Mouse (Mus musculus) midbrain, embryonic 16.5 days (tissue): ENCODE data around the gene Mat2a. TPM values are rescaled to one million over a fixed set of nuclear protein-coding genes. Genes with fewer than 3 reads are reported as not detected.

Source experiments
- ATAC-seq: fragments of 200-750 bp; cut with Nextera tagmentation; 2 replicates; pipeline ENCODE4 v1.8.0; 2017; ENCODE audit warnings: moderate TSS enrichment
- H3K27ac ChIP-seq: fragments of 300-500 bp; sonication (generic); 2 replicates; pipeline ENCODE4 v1.5.1; 2014; ENCODE audit warnings: mild to moderate bottlenecking, low read length, mixed read lengths
- H3K27me3 ChIP-seq: fragments of 300-500 bp; sonication (generic); 2 replicates; pipeline ENCODE4 v1.6.1; 2014; ENCODE audit warnings: low read depth, low read length, mixed read lengths; ENCODE audit not compliant: control insufficient read depth, insufficient read depth
- H3K36me3 ChIP-seq: fragments of 300-500 bp; sonication (generic); 2 replicates; pipeline ENCODE4 v1.6.1; 2014; ENCODE audit warnings: mild to moderate bottlenecking, low read length, moderate library complexity, mixed read lengths; ENCODE audit not compliant: control insufficient read depth, insufficient read depth
- H3K4me1 ChIP-seq: fragments of 300-500 bp; sonication (generic); 2 replicates; pipeline ENCODE4 v1.6.1; 2014; ENCODE audit warnings: mild to moderate bottlenecking, low read length, mixed read lengths; ENCODE audit not compliant: control insufficient read depth, insufficient read depth
- H3K4me2 ChIP-seq: fragments of 300-500 bp; sonication (generic); 2 replicates; pipeline ENCODE4 v1.6.1; 2014; ENCODE audit warnings: mild to moderate bottlenecking, low read length, mixed read lengths
- H3K4me3 ChIP-seq: fragments of 300-500 bp; sonication (generic); 2 replicates; pipeline ENCODE4 v1.5.1; 2014; ENCODE audit warnings: low read depth, mild to moderate bottlenecking, low read length, moderate library complexity, mixed read lengths
- H3K9ac ChIP-seq: fragments of 300-500 bp; sonication (generic); 2 replicates; pipeline ENCODE4 v1.6.1; 2014; ENCODE audit warnings: low read depth, low read length, mixed read lengths
- H3K9me3 ChIP-seq: fragments of 300-500 bp; sonication (generic); replicated peaks from 2 replicates; pipeline ENCODE4 v1.6.1; 2014; ENCODE audit warnings: mild to moderate bottlenecking, low read length, mixed read lengths; ENCODE audit not compliant: control insufficient read depth, poor library complexity, severe bottlenecking
- WGBS: fragments of 180-500 bp; shearing (Covaris S2); extraction: QIAGEN DNeasy Blood & Tissue Kit; methylation state at CpG from one replicate; pipeline ENCODE4 v1.1.7; 2014; 5-methylcytosine and 5-hydroxymethylcytosine counted together
- polyA plus RNA-seq: library from polyadenylated mRNA; unstranded; fragments of >200 nt; fragmentation: Nextera tagmentation; extraction: Ambion mirVana; gene quantifications from 2 replicates; pipeline ENCODE4 v1.2.1, GENCODE M21; 2015

Gene Mat2a
- polyA plus RNA-seq, 1 experiment from 2014 or later, result 348 TPM

- H3K27ac ChIP-seq, result no peak overlapping the region
- H3K36me3 ChIP-seq, result no peaks in the 10 kb centered on the region
- no peak overlapping the region for H3K4me3 ChIP-seq
- H3K9me3 ChIP-seq, result no peaks in the 10 kb centered on the region
- no peaks in the 10 kb centered on the region for H3K27me3 ChIP-seq
- no peak overlapping the region for H3K9ac ChIP-seq
- H3K4me1 ChIP-seq, result peaks cover 13% of the 10 kb centered on the region
- no peak overlapping the region for H3K4me2 ChIP-seq
- no peak for ATAC-seq
Observed at GRCm38 (mm10) chr6:72445011-72445410, 5.7 kb upstream of the Mat2a start.

GRCm38 (mm10) chr6:72442921-72443604 lies 3.7 kb upstream of the Mat2a start:
- 89% methylated on average over 1 of the region's 1 CpGs for WGBS
- no peak for ATAC-seq
- no peak overlapping the region for H3K4me3 ChIP-seq
- peaks cover 13% of the 10 kb centered on the region for H3K4me1 ChIP-seq
- no peaks in the 10 kb centered on the region for H3K9me3 ChIP-seq
- H3K4me2 ChIP-seq, result no peak overlapping the region
- no peak overlapping the region for H3K27ac ChIP-seq
- H3K9ac ChIP-seq, result no peak overlapping the region
- no peaks in the 10 kb centered on the region for H3K27me3 ChIP-seq
- no peaks in the 10 kb centered on the region for H3K36me3 ChIP-seq

- peak overlapping the region; percentile 74 for H3K4me2 ChIP-seq
- peak; percentile 18; the same call in 1 of the 2 replicates for ATAC-seq
- peak overlapping the region; percentile 100 for H3K27ac ChIP-seq
- no peaks in the 10 kb centered on the region for H3K9me3 ChIP-seq
- peaks cover 33% of the 10 kb centered on the region for H3K4me1 ChIP-seq
- H3K9ac ChIP-seq, result peak overlapping the region; percentile 100
- H3K4me3 ChIP-seq, result peak overlapping the region; percentile 99
- 3% methylated on average over 17 of the region's 17 CpGs for WGBS
- H3K27me3 ChIP-seq, result no peaks in the 10 kb centered on the region
- peaks cover 7% of the 10 kb centered on the region for H3K36me3 ChIP-seq
Observed at GRCm38 (mm10) chr6:72440186-72440990, 1.0 kb upstream of the Mat2a start.

GRCm38 (mm10) chr6:72438862-72439354 lies 450 bp downstream of the Mat2a start:
- H3K4me1 ChIP-seq, result peaks cover 34% of the 10 kb centered on the region
- H3K9ac ChIP-seq, result peak overlapping the region; percentile 100
- H3K9me3 ChIP-seq, result no peaks in the 10 kb centered on the region
- peaks cover 19% of the 10 kb centered on the region for H3K36me3 ChIP-seq
- WGBS, result under 1% methylated on average over 55 of the region's 57 CpGs
- peak; percentile 47 for ATAC-seq
- H3K4me2 ChIP-seq, result peak overlapping the region; percentile 95
- peak overlapping the region; percentile 100 for H3K27ac ChIP-seq
- H3K27me3 ChIP-seq, result no peaks in the 10 kb centered on the region
- peak overlapping the region; percentile 99 for H3K4me3 ChIP-seq

- H3K4me1 ChIP-seq, result peaks cover 34% of the 10 kb centered on the region
- H3K9ac ChIP-seq, result peak overlapping the region; percentile 100
- H3K4me3 ChIP-seq, result peak overlapping the region; percentile 99
- H3K4me2 ChIP-seq, result peak overlapping the region; percentile 95
- ATAC-seq, result no peak
- no peaks in the 10 kb centered on the region for H3K9me3 ChIP-seq
- H3K27ac ChIP-seq, result peak overlapping the region; percentile 18; the same call in 1 of the 2 replicates
- H3K36me3 ChIP-seq, result peaks cover 21% of the 10 kb centered on the region
- 1% methylated on average over 5 of the region's 5 CpGs for WGBS
- H3K27me3 ChIP-seq, result no peaks in the 10 kb centered on the region
Observed at GRCm38 (mm10) chr6:72438226-72438625, 1.1 kb downstream of the Mat2a start.

- Histone ChIP-seq H3K4me3 (no peak overlapping the region), H3K9me3 (no peaks in the 10 kb centered on the region), H3K27ac (no peak overlapping the region), H3K4me2 (no peak overlapping the region), H3K4me1 (peaks cover 15% of the 10 kb centered on the region), H3K27me3 (no peaks in the 10 kb centered on the region), H3K9ac (no peak overlapping the region), H3K36me3 (peaks cover 27% of the 10 kb centered on the region)
- ATAC-seq, result no peak
- WGBS, result 75% methylated on average over 2 of the region's 2 CpGs
Observed at GRCm38 (mm10) chr6:72432153-72432552, 7.2 kb downstream of the Mat2a start.

GRCm38 (mm10) chr6:72430989-72431921 lies 8.1 kb downstream of the Mat2a start:
- no peak overlapping the region for H3K4me3 ChIP-seq
- ATAC-seq, result no peak
- no peak overlapping the region for H3K9ac ChIP-seq
- peaks cover 23% of the 10 kb centered on the region for H3K36me3 ChIP-seq
- H3K27me3 ChIP-seq, result no peaks in the 10 kb centered on the region
- peak overlapping the region; percentile 2; the same call in 1 of the 2 replicates for H3K27ac ChIP-seq
- WGBS, result 47% methylated on average over 5 of the region's 5 CpGs
- peaks cover 6% of the 10 kb centered on the region for H3K4me1 ChIP-seq
- H3K9me3 ChIP-seq, result no peaks in the 10 kb centered on the region
- H3K4me2 ChIP-seq, result no peak overlapping the region

GRCm38 (mm10) chr6:72429061-72429842 lies 10.1 kb downstream of the Mat2a start:
- Histone ChIP-seq H3K27ac (no peak overlapping the region), H3K4me3 (no peak overlapping the region), H3K4me1 (no peaks in the 10 kb centered on the region), H3K4me2 (no peak overlapping the region), H3K36me3 (peaks cover 28% of the 10 kb centered on the region), H3K9me3 (no peaks in the 10 kb centered on the region), H3K9ac (no peak overlapping the region), H3K27me3 (no peaks in the 10 kb centered on the region)
- WGBS, result 89% methylated on average over 21 of the region's 21 CpGs
- ATAC-seq, result no peak
